Mouse (Mus musculus): Measurements from ENCODE around the gene Tac2. TPM values are rescaled to one million over a fixed set of nuclear protein-coding genes. Genes with fewer than 3 reads are reported as not detected.

The Tac2 gene
- polyA plus RNA-seq (2016; fragmentation: Nextera tagmentation; extraction: Ambion mirVana) = not detected in 2 replicates

- H3K9me3 ChIP-seq (replicated peaks) = no peaks in the 10 kb centered on the region
- no peak for ATAC-seq (ENCODE audit: low FRiP score)
- H3K36me3 ChIP-seq = no peaks in the 10 kb centered on the region
- H3K27ac ChIP-seq = no peak within 1 kb of the TSS
- peaks cover 29% of the 10 kb centered on the region for H3K27me3 ChIP-seq
- peaks cover 18% of the 10 kb centered on the region for H3K4me1 ChIP-seq
- WGBS = 89% methylated on average over 3 of the region's 3 CpGs
- no peak within 1 kb of the TSS for H3K4me2 ChIP-seq (replicated peaks)
- H3K4me3 ChIP-seq = no peak within 1 kb of the TSS
- H3K9ac ChIP-seq = no peak within 1 kb of the TSS
Observed at GRCm38 (mm10) chr10:127724178-127724577, at the start of gene Tac2. Tac2 (plus strand) TSS chr10:127724478.

- peaks cover 10% of the 10 kb centered on the region for H3K4me1 ChIP-seq
- no peak for ATAC-seq (ENCODE audit: low FRiP score)
- H3K9me3 ChIP-seq (replicated peaks) = no peaks in the 10 kb centered on the region
- no peak overlapping the region for H3K4me3 ChIP-seq
- no peak overlapping the region for H3K4me2 ChIP-seq (replicated peaks)
- H3K36me3 ChIP-seq = no peaks in the 10 kb centered on the region
- 91% methylated on average over 8 of the region's 8 CpGs for WGBS
- no peak overlapping the region for H3K9ac ChIP-seq
- no peaks in the 10 kb centered on the region for H3K27me3 ChIP-seq
- no peak overlapping the region for H3K27ac ChIP-seq
Observed at GRCm38 (mm10) chr10:127674794-127675522, 49.3 kb upstream of the Tac2 start.

GRCm38 (mm10) chr10:127675859-127676398 is 48.3 kb upstream of the Tac2 start:
- Histone ChIP-seq H3K27ac (no peak overlapping the region), H3K4me1 (peaks cover 10% of the 10 kb centered on the region), H3K9me3 (replicated peaks) (no peaks in the 10 kb centered on the region), H3K36me3 (no peaks in the 10 kb centered on the region), H3K27me3 (no peaks in the 10 kb centered on the region), H3K9ac (no peak overlapping the region), H3K4me2 (replicated peaks) (peak overlapping the region; percentile 95), H3K4me3 (peak overlapping the region; percentile 75; the same call in 1 of the 2 replicates)
- 60% methylated on average over 5 of the region's 5 CpGs for WGBS
- ATAC-seq (ENCODE audit: low FRiP score) = no peak

GRCm38 (mm10) chr10:127676691-127677548 is 47.4 kb upstream of the Tac2 start:
- peak overlapping the region; percentile 70 for H3K9ac ChIP-seq
- peak; percentile 95 for ATAC-seq (ENCODE audit: low FRiP score)
- peak overlapping the region; percentile 64 for H3K27ac ChIP-seq
- under 1% methylated on average over 71 of the region's 71 CpGs for WGBS
- no peaks in the 10 kb centered on the region for H3K36me3 ChIP-seq
- no peaks in the 10 kb centered on the region for H3K27me3 ChIP-seq
- H3K4me3 ChIP-seq = peak overlapping the region; percentile 75
- peak overlapping the region; percentile 95 for H3K4me2 ChIP-seq (replicated peaks)
- no peaks in the 10 kb centered on the region for H3K9me3 ChIP-seq (replicated peaks)
- peaks cover 10% of the 10 kb centered on the region for H3K4me1 ChIP-seq

GRCm38 (mm10) chr10:127677591-127678336 is 46.5 kb upstream of the Tac2 start:
- Histone ChIP-seq H3K36me3 (no peaks in the 10 kb centered on the region), H3K4me1 (peaks cover 10% of the 10 kb centered on the region), H3K27me3 (no peaks in the 10 kb centered on the region), H3K9ac (peak overlapping the region; percentile 70), H3K4me3 (peak overlapping the region; percentile 75), H3K9me3 (replicated peaks) (no peaks in the 10 kb centered on the region), H3K4me2 (replicated peaks) (peak overlapping the region; percentile 95), H3K27ac (no peak overlapping the region)
- ATAC-seq (ENCODE audit: low FRiP score) = peak; percentile 32
- WGBS = 16% methylated on average over 14 of the region's 14 CpGs

GRCm38 (mm10) chr10:127679208-127679607 is 45.1 kb upstream of the Tac2 start:
- no peak overlapping the region for H3K9ac ChIP-seq
- H3K27ac ChIP-seq = no peak overlapping the region
- WGBS = 91% methylated on average over 1 of the region's 1 CpGs
- H3K4me1 ChIP-seq = peaks cover 10% of the 10 kb centered on the region
- ATAC-seq (ENCODE audit: low FRiP score) = no peak
- H3K4me3 ChIP-seq = no peak overlapping the region
- no peaks in the 10 kb centered on the region for H3K36me3 ChIP-seq
- H3K4me2 ChIP-seq (replicated peaks) = no peak overlapping the region
- H3K9me3 ChIP-seq (replicated peaks) = no peaks in the 10 kb centered on the region
- H3K27me3 ChIP-seq = no peaks in the 10 kb centered on the region

- Histone ChIP-seq H3K9ac (no peak overlapping the region), H3K4me2 (replicated peaks) (no peak overlapping the region), H3K27me3 (no peaks in the 10 kb centered on the region), H3K36me3 (no peaks in the 10 kb centered on the region), H3K9me3 (replicated peaks) (no peaks in the 10 kb centered on the region), H3K4me3 (no peak overlapping the region), H3K27ac (no peak overlapping the region), H3K4me1 (peaks cover 10% of the 10 kb centered on the region)
- WGBS = 94% methylated on average over 3 of the region's 3 CpGs
- no peak for ATAC-seq (ENCODE audit: low FRiP score)
Observed at GRCm38 (mm10) chr10:127679881-127680280, 44.4 kb upstream of the Tac2 start.

- Histone ChIP-seq H3K27ac (no peak overlapping the region), H3K4me3 (no peak overlapping the region), H3K36me3 (no peaks in the 10 kb centered on the region), H3K4me1 (peaks cover 4% of the 10 kb centered on the region), H3K9ac (no peak overlapping the region), H3K9me3 (replicated peaks) (no peaks in the 10 kb centered on the region), H3K27me3 (no peaks in the 10 kb centered on the region), H3K4me2 (replicated peaks) (no peak overlapping the region)
- WGBS = 91% methylated on average over 6 of the region's 6 CpGs
- ATAC-seq (ENCODE audit: low FRiP score) = no peak
Observed at GRCm38 (mm10) chr10:127682886-127683285, 41.4 kb upstream of the Tac2 start.

GRCm38 (mm10) chr10:127691053-127691452 is 33.2 kb upstream of the Tac2 start:
- Histone ChIP-seq H3K9ac (no peak overlapping the region), H3K27ac (no peak overlapping the region), H3K4me2 (replicated peaks) (no peak overlapping the region), H3K27me3 (no peaks in the 10 kb centered on the region), H3K9me3 (replicated peaks) (no peaks in the 10 kb centered on the region), H3K4me3 (no peak overlapping the region), H3K36me3 (peaks cover 30% of the 10 kb centered on the region), H3K4me1 (no peaks in the 10 kb centered on the region)
- ATAC-seq (ENCODE audit: low FRiP score) = no peak
- WGBS = 22% methylated on average over 1 of the region's 1 CpGs

GRCm38 (mm10) chr10:127694636-127695035 is 29.6 kb upstream of the Tac2 start:
- no peaks in the 10 kb centered on the region for H3K9me3 ChIP-seq (replicated peaks)
- H3K27ac ChIP-seq = no peak overlapping the region
- H3K4me2 ChIP-seq (replicated peaks) = no peak overlapping the region
- ATAC-seq (ENCODE audit: low FRiP score) = no peak
- H3K4me1 ChIP-seq = no peaks in the 10 kb centered on the region
- WGBS = 68% methylated on average over 2 of the region's 2 CpGs
- peaks cover 46% of the 10 kb centered on the region for H3K36me3 ChIP-seq
- no peak overlapping the region for H3K4me3 ChIP-seq
- no peak overlapping the region for H3K9ac ChIP-seq
- no peaks in the 10 kb centered on the region for H3K27me3 ChIP-seq

- no peak overlapping the region for H3K4me3 ChIP-seq
- H3K27me3 ChIP-seq = no peaks in the 10 kb centered on the region
- H3K9me3 ChIP-seq (replicated peaks) = no peaks in the 10 kb centered on the region
- no peak for ATAC-seq (ENCODE audit: low FRiP score)
- no peaks in the 10 kb centered on the region for H3K4me1 ChIP-seq
- H3K4me2 ChIP-seq (replicated peaks) = no peak overlapping the region
- H3K9ac ChIP-seq = no peak overlapping the region
- H3K36me3 ChIP-seq = peaks cover 43% of the 10 kb centered on the region
- 95% methylated on average over 7 of the region's 7 CpGs for WGBS
- no peak overlapping the region for H3K27ac ChIP-seq
Observed at GRCm38 (mm10) chr10:127695775-127696174, 28.5 kb upstream of the Tac2 start.

GRCm38 (mm10) chr10:127698966-127699365 is 25.3 kb upstream of the Tac2 start:
- no peaks in the 10 kb centered on the region for H3K4me1 ChIP-seq
- H3K4me2 ChIP-seq (replicated peaks) = no peak overlapping the region
- H3K36me3 ChIP-seq = peaks cover 28% of the 10 kb centered on the region
- 93% methylated on average over 7 of the region's 7 CpGs for WGBS
- no peaks in the 10 kb centered on the region for H3K27me3 ChIP-seq
- H3K27ac ChIP-seq = no peak overlapping the region
- ATAC-seq (ENCODE audit: low FRiP score) = no peak
- no peak overlapping the region for H3K4me3 ChIP-seq
- H3K9ac ChIP-seq = no peak overlapping the region
- no peaks in the 10 kb centered on the region for H3K9me3 ChIP-seq (replicated peaks)

Data from hindbrain, embryonic 12.5 days (tissue).